Mouse (Mus musculus): Measurements from ENCODE around the gene S100a4. TPM values are rescaled to one million over a fixed set of nuclear protein-coding genes. Genes with fewer than 3 reads are reported as not detected.

Gene S100a4
- total RNA-seq, 2 experiments from 2014 or later: 2.7 to 3.8 TPM

DNA sequence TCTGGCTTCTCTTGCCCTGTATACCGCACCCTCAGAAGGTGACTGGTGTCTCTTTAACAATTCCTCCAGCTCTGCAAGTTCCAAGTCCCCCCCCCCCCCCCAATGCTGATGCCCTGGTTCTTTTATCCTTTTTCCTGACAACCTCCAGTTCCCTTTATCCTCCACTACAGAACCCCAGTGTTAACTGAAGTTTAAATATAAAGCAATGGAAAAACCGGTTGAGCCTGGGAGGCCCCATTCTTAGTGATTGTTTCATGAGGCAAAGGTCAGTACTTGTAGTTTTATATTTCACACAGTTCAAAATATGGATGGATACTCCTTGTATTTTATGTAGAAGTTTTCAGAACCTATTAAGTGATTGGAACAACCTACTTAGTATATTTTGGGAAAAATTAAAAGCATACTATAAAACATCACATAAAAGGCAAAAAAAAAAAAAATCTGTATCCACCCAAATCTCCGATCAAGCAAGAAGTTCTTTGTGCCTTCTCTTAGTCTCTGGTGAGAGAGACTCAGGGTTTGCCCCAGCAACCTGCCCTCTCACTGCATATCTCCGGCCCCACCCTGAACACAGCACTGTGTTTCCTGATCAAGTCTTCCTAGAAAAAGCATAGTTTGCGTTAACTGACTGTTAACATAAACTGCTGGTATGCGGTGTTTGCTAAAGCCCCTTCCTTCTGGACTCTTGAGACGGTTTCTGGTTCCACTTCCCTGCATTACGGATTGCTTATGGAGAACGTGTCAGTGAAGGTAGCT lies 22.9 kb downstream of the S100a4 start:
- no peak for DNase-seq

DNA sequence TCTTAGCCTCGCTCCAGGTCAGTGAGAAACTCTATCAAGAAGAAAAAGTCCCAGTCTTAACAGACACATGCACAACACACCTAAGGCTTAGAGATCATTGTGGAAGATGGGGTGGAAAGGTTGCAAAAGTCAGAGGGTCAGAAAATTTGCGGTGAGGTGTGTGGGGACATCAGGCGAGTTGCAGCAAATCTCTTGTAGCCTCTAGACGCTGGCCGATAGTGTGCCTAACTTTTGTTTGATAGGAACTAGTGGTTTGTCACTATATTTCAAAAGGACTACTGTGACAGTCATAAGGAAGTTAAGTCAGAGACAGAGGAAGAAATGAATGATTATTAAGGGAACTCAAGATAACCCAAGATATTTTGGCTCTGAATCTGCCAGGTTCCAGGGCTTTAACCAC lies 23.8 kb downstream of the S100a4 start:
- DNase-seq: no peak

DNA sequence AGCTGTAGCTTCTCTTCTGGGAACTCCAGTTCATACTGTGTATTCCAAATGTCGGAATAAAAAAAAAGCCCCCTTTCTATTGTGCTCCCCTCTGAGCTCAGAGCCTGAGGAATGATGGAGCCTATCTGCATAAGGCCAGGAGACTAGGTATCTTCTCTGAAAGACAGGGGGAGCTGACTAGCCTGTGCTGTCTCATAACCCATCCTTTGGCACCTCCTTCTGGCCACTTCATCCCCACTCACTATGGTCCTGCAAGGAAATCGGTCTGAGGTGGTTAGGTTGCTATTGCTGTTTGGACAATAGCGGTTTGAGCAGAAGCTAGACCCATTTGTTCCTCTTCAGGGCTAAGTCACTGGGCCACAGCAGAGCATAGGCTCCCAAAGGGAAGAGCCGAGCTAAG lies 24.2 kb downstream of the S100a4 start:
- no peak for DNase-seq

GRCm38 (mm10) chr3:90629298-90629697 lies 25.7 kb downstream of the S100a4 start:
- no peak for DNase-seq

GRCm38 (mm10) chr3:90631984-90632383 lies 28.4 kb downstream of the S100a4 start:
- no peak for DNase-seq

- no peak for DNase-seq
These were observed 35.1 kb downstream of the S100a4 start for GRCm38 (mm10) chr3:90638511-90639275.

- no peak for DNase-seq
These were observed 36.1 kb downstream of the S100a4 start for GRCm38 (mm10) chr3:90639511-90640154.

GRCm38 (mm10) chr3:90640981-90641380 lies 37.4 kb downstream of the S100a4 start:
- DNase-seq: no peak

DNA sequence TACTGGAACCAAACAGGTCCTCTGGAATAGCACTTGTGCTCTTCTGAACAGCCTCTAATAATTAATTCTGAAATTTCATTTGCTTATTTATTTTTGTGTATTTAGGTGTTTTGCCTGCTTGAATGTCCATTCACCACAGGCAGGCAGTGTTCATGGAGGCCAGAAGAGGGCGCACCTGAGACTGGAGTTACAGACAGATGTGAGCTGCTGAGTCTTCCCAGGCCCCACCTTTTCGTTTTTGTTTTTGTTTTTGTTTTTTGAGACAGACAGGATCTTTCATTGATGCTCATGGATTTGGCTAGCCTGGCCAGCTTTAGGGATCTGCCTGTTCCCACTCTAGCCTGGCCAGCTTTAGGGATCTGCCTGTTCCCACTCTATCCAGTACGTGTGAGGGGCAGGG lies 40.6 kb downstream of the S100a4 start:
- DNase-seq: peak in 1 of 2 experiments; percentile 16

DNA sequence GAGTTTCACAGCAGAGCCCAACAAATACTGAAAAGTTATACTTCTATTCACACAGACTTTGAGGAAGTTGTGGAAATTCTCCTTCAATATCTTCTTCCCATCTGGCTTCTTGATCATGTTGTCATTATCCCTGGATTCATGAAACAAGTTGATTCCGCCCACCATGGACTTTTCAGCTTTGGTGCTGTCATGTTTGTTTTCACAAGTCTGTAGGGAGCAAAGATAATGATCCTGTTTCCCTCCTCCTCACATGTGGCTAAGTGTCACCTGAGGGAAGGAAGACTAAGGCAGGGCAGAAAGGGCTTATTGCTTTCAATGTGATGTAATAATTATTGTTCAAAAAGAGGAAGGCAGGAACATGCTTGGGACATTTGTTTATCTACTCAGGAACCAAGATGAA lies 43.7 kb downstream of the S100a4 start:
- no peak for DNase-seq

- no peak for DNase-seq
These were observed 45.4 kb downstream of the S100a4 start for GRCm38 (mm10) chr3:90648981-90649380.

DNA sequence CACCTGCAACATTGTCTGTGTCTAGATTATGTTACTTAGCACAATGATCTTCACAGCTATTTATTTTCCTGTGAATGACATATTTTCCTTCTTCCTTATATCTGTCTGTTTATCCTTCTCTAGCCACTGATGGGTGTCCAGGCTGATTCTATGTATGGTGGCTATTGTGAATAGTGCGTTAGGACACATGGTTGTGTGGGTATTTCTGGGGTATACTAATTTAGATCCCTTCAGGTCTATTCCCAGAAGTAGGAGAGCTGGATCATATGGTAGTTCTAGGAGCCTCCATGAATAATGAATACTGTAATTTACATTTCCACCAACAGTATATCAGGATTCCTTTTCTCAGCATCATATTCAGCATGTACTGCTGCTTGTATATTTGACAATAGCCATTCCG lies 46.3 kb downstream of the S100a4 start:
- no peak for DNase-seq

- DNase-seq: peak; percentile 66 to 75
These were observed 49.4 kb downstream of the S100a4 start for GRCm38 (mm10) chr3:90652878-90653508.

GRCm38 (mm10) chr3:90653717-90654116 lies 50.1 kb downstream of the S100a4 start, which contains the start of gene S100a7a:
Gene S100a7a (plus strand): TSS chr3:90654017.
- no peak for DNase-seq

Other genes starting within 250 kb of the S100a4 start
- 10 to 100 TPM; 13.9 to 25.2 TPM for gene Slc27a3, start 213.8 kb upstream of the S100a4 start, total RNA-seq (2021)
- 10 to 100 TPM; 78.2 to 80.4 TPM for gene Ints3, start 170.1 kb upstream of the S100a4 start, total RNA-seq (2021)
- gene Npr1, start 137.9 kb upstream of the S100a4 start, total RNA-seq (2021): 1 to 10 TPM; 4.6 to 6.1 TPM
- gene Ilf2, start 127.6 kb upstream of the S100a4 start, total RNA-seq (2021): 10 to 100 TPM; 83.0 to 83.8 TPM
- gene Snapin, start 112.7 kb upstream of the S100a4 start, total RNA-seq (2021): 10 to 100 TPM; 49.8 to 50.8 TPM
- gene Chtop, start 94.3 kb upstream of the S100a4 start, total RNA-seq (2021): 100 to 1,000 TPM; 145 to 152 TPM
- 10 to 100 TPM; 95.5 to 98.7 TPM for gene S100a1, start 89.4 kb upstream of the S100a4 start, total RNA-seq (2021)
- 10 to 100 TPM; 21.1 to 26.4 TPM for gene S100a13, start 89.3 kb upstream of the S100a4 start, total RNA-seq (2021)
- gene S100a14, start 76.9 kb upstream of the S100a4 start, total RNA-seq (2021): under 1 TPM; 0.53 to 0.67 TPM
- 10 to 100 TPM; 82.5 to 96.2 TPM for gene S100a16, start 66.5 kb upstream of the S100a4 start, total RNA-seq (2021)
- gene S100a3, start 43.2 kb upstream of the S100a4 start, total RNA-seq (2021): 1 to 10 TPM; 1.1 to 1.4 TPM
- not detected for gene S100a2, start 13.5 kb upstream of the S100a4 start, total RNA-seq (2021)
- not detected for gene Gm42674, start 1.9 kb upstream of the S100a4 start, total RNA-seq (2021)
- not detected for gene S100a5, start 4.8 kb downstream of the S100a4 start, total RNA-seq (2021)
- gene S100a6, start 9.1 kb downstream of the S100a4 start, total RNA-seq (2021): 10 to 100 TPM; 18.8 to 23.5 TPM
- gene S100a7a, start 50.2 kb downstream of the S100a4 start, total RNA-seq (2021): under 1 TPM; 0.61 to 0.62 TPM
- gene S100a8, start 65.2 kb downstream of the S100a4 start, total RNA-seq (2021): under 1 TPM in 1 of 2 experiments, not detected in 1; 0.91 TPM
- gene S100a9, start 92.0 kb downstream of the S100a4 start, total RNA-seq (2021): under 1 TPM in 1 of 2 experiments, not detected in 1; 0.86 TPM
- not detected for gene Pglyrp4, start 123.1 kb downstream of the S100a4 start, total RNA-seq (2021)
- not detected for gene Gm5849, start 174.1 kb downstream of the S100a4 start, total RNA-seq (2021)

Data from layer of hippocampus, postnatal 36 days (tissue).